Mouse (Mus musculus): ENCODE results near the gene BC067074. TPM values are rescaled to one million over a fixed set of nuclear protein-coding genes. Genes with fewer than 3 reads are reported as not detected.

Gene BC067074
- total RNA-seq, 2 experiments from 2014 or later = 1.0 to 1.3 TPM

DNA sequence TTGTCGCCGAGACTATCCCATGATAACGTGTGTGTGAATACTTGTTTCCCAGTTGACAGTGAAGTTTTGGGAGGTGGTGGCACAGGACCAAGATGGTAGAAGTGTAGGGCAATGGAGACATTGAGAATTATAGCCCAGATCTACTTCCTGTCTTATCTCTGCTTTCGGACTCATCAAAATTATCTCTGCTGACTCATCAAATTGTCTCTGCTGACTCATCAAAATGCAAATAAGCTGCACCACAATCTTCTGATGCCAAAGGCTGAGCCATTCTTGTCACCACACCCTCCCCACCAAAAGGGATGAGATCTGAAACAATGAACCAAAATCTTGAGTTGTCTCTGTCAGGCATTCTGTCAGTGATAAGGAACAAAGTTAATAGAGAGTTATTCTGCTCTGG, 132.9 kb downstream of the BC067074 start:
- no peak for DNase-seq (ENCODE audit: low spot score in 2 of 2)

Other genes starting within 250 kb of the BC067074 start
- 1 to 10 TPM; 3.9 to 5.0 TPM for gene Gpx8, start 246.7 kb upstream of the BC067074 start, total RNA-seq (2021)
- not detected for gene Gzma, start 192.2 kb upstream of the BC067074 start, total RNA-seq (2021)
- not detected for gene Esm1, start 83.5 kb upstream of the BC067074 start, total RNA-seq (2021)
- under 1 TPM in 1 of 2 experiments, not detected in 1; 0.66 TPM for gene Gzmk, start 67.3 kb upstream of the BC067074 start, total RNA-seq (2021)

Measured in layer of hippocampus, adult 18-20 months (tissue).